Mouse (Mus musculus): ENCODE measurements around the gene Wwox. TPM values are rescaled to one million over a fixed set of nuclear protein-coding genes. Genes with fewer than 3 reads are reported as not detected.

Wwox gene
- polyA plus RNA-seq, 1 experiment from 2014 or later: 11.0 TPM

GRCm38 (mm10) chr8:114876161-114876611, 436.7 kb downstream of the Wwox start:
- H3K4me2 ChIP-seq (ENCODE audit: low read depth): peak overlapping the region; percentile 10; the same call in 1 of the 2 replicates
- ATAC-seq (ENCODE audit: insufficient read depth, low FRiP score, low TSS enrichment): peak; percentile 20; the same call in 1 of the 2 replicates
- DNase-seq (ENCODE audit: low spot score): peak; percentile 60
- no peaks in the 10 kb centered on the region for H3K27me3 ChIP-seq (ENCODE audit: control insufficient read depth, insufficient read depth, low read length)
- H3K9me3 ChIP-seq (ENCODE audit: control insufficient read depth, low read length): no peaks in the 10 kb centered on the region; the same call in 1 of the 2 replicates
- H3K4me1 ChIP-seq (ENCODE audit: control insufficient read depth, insufficient read depth, low read length): peaks cover 16% of the 10 kb centered on the region
- H3K36me3 ChIP-seq (ENCODE audit: control insufficient read depth, insufficient read depth, low read length): no peaks in the 10 kb centered on the region
- H3K27ac ChIP-seq (ENCODE audit: low read depth, low read length): no peak overlapping the region
- H3K4me3 ChIP-seq (ENCODE audit: low read depth, low read length): no peak overlapping the region
- WGBS: 8% methylated on average over 11 of the region's 11 CpGs
- no peak overlapping the region for H3K9ac ChIP-seq (ENCODE audit: low read length)

DNA sequence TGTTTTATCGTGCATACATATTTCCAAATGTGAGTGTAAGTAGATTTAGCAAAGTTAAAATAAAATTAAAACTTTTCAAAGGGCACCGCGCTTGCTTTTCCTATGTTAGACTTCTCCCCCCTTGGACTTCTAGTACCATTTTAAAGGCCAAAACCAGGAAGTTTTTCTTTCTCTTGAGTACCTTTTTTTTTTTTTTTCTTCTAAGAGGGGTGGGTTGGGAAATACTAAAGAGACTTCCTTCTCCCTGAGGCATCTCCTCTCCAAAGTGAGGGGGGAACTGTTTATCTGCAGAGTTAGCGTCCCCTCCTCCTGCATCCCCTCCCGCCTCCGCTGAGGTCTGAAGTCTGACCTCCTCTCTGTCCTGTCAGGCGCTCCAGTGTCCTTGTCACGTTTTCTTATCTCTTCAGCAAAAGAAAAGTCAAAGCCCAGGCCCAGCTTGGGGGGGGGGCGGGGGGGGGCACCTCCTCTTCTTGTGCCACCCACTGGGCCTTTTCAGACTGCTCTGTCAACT, 437.3 kb downstream of the Wwox start:
- Histone ChIP-seq H3K4me2 (ENCODE audit: low read depth) (no peak overlapping the region), H3K9me3 (ENCODE audit: control insufficient read depth, low read length) (no peaks in the 10 kb centered on the region; the same call in 1 of the 2 replicates), H3K27ac (ENCODE audit: low read depth, low read length) (no peak overlapping the region), H3K4me3 (ENCODE audit: low read depth, low read length) (no peak overlapping the region), H3K9ac (ENCODE audit: low read length) (no peak overlapping the region), H3K36me3 (ENCODE audit: control insufficient read depth, insufficient read depth, low read length) (no peaks in the 10 kb centered on the region), H3K4me1 (ENCODE audit: control insufficient read depth, insufficient read depth, low read length) (peaks cover 16% of the 10 kb centered on the region), H3K27me3 (ENCODE audit: control insufficient read depth, insufficient read depth, low read length) (no peaks in the 10 kb centered on the region)
- DNase-seq (ENCODE audit: low spot score): no peak
- 27% methylated on average over 9 of the region's 9 CpGs for WGBS
- ATAC-seq (ENCODE audit: insufficient read depth, low FRiP score, low TSS enrichment): no peak

DNA sequence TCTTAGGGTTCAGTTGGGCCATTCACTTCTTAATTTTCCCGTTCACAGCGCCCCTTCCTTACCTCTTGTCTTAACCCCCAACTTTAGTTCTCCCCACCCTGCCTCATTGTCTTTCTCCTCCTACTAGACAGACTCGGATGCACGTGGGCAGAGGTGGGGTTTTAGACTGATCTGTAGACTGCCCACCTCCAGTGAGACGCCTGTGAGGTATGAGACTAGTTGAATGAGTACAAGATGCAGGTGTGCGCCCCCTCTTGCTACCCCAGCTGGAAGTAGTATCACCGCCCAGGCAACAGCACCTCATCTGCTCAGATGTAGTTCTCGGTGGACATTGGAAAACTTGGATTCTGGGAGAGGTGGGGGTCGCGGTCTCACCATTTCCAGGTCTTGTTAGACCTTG, 437.8 kb downstream of the Wwox start:
- Histone ChIP-seq H3K4me3 (ENCODE audit: low read depth, low read length) (no peak overlapping the region), H3K36me3 (ENCODE audit: control insufficient read depth, insufficient read depth, low read length) (no peaks in the 10 kb centered on the region), H3K9me3 (ENCODE audit: control insufficient read depth, low read length) (no peaks in the 10 kb centered on the region), H3K27me3 (ENCODE audit: control insufficient read depth, insufficient read depth, low read length) (no peaks in the 10 kb centered on the region), H3K27ac (ENCODE audit: low read depth, low read length) (no peak overlapping the region), H3K9ac (ENCODE audit: low read length) (no peak overlapping the region), H3K4me2 (ENCODE audit: low read depth) (no peak overlapping the region), H3K4me1 (ENCODE audit: control insufficient read depth, insufficient read depth, low read length) (peaks cover 16% of the 10 kb centered on the region)
- WGBS: 71% methylated on average over 10 of the region's 10 CpGs
- ATAC-seq (ENCODE audit: insufficient read depth, low FRiP score, low TSS enrichment) (no peak), DNase-seq (ENCODE audit: low spot score) (no peak)

- Histone ChIP-seq H3K27ac (ENCODE audit: low read depth, low read length) (no peak overlapping the region), H3K9me3 (ENCODE audit: control insufficient read depth, low read length) (no peaks in the 10 kb centered on the region), H3K4me2 (ENCODE audit: low read depth) (no peak overlapping the region), H3K4me1 (ENCODE audit: control insufficient read depth, insufficient read depth, low read length) (peaks cover 16% of the 10 kb centered on the region), H3K9ac (ENCODE audit: low read length) (no peak overlapping the region), H3K4me3 (ENCODE audit: low read depth, low read length) (no peak overlapping the region), H3K36me3 (ENCODE audit: control insufficient read depth, insufficient read depth, low read length) (no peaks in the 10 kb centered on the region), H3K27me3 (ENCODE audit: control insufficient read depth, insufficient read depth, low read length) (no peaks in the 10 kb centered on the region)
- no peak for ATAC-seq (ENCODE audit: insufficient read depth, low FRiP score, low TSS enrichment)
- no peak for DNase-seq (ENCODE audit: low spot score)
- WGBS: 72% methylated on average over 14 of the region's 14 CpGs
These were observed 439.2 kb downstream of the Wwox start for GRCm38 (mm10) chr8:114878449-114879276.

DNA sequence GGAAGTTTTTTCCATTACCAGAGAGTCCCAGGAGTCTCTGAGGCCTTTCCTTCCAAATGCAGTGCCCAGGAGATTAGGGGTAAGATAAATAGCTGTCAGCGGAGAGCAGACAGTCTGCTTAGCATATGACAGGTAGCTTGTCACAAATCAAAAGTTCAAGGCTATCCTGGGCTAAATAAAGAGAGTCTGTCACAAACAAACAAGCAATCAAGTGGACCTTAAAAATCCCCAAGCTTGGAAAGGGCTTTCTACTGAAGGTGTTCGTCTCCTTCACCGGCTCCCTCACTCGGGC, 439.8 kb downstream of the Wwox start:
- no peak overlapping the region for H3K27ac ChIP-seq (ENCODE audit: low read depth, low read length)
- ATAC-seq (ENCODE audit: insufficient read depth, low FRiP score, low TSS enrichment): no peak
- WGBS: 83% methylated on average over 4 of the region's 4 CpGs
- H3K27me3 ChIP-seq (ENCODE audit: control insufficient read depth, insufficient read depth, low read length): no peaks in the 10 kb centered on the region
- no peak overlapping the region for H3K4me2 ChIP-seq (ENCODE audit: low read depth)
- no peaks in the 10 kb centered on the region for H3K9me3 ChIP-seq (ENCODE audit: control insufficient read depth, low read length)
- no peak overlapping the region for H3K9ac ChIP-seq (ENCODE audit: low read length)
- peaks cover 16% of the 10 kb centered on the region for H3K4me1 ChIP-seq (ENCODE audit: control insufficient read depth, insufficient read depth, low read length)
- no peaks in the 10 kb centered on the region for H3K36me3 ChIP-seq (ENCODE audit: control insufficient read depth, insufficient read depth, low read length)
- DNase-seq (ENCODE audit: low spot score): no peak
- no peak overlapping the region for H3K4me3 ChIP-seq (ENCODE audit: low read depth, low read length)

DNA sequence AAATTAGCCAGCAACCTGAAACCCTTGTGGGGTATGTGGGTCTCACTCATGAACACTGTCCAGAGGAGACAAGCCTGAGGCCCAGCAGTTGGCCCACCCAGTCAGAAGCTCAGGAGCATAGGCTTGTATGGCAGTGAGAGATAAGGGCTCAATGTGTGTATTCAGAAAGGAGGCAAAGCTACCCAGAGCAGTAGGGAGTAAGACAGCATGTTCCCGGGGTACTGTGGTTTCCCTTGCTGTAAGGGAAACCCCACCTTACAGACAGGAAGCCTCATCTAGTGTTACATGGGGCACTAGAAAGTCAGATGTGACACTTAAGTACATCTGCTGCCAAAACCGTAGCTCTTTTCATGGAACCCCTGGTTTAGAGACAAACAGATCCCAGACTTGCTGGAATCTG, 440.2 kb downstream of the Wwox start:
- Histone ChIP-seq H3K27me3 (ENCODE audit: control insufficient read depth, insufficient read depth, low read length) (no peaks in the 10 kb centered on the region), H3K36me3 (ENCODE audit: control insufficient read depth, insufficient read depth, low read length) (no peaks in the 10 kb centered on the region), H3K4me1 (ENCODE audit: control insufficient read depth, insufficient read depth, low read length) (peaks cover 16% of the 10 kb centered on the region), H3K27ac (ENCODE audit: low read depth, low read length) (no peak overlapping the region), H3K4me3 (ENCODE audit: low read depth, low read length) (no peak overlapping the region), H3K9ac (ENCODE audit: low read length) (no peak overlapping the region), H3K9me3 (ENCODE audit: control insufficient read depth, low read length) (no peaks in the 10 kb centered on the region), H3K4me2 (ENCODE audit: low read depth) (no peak overlapping the region)
- DNase-seq (ENCODE audit: low spot score) (no peak), ATAC-seq (ENCODE audit: insufficient read depth, low FRiP score, low TSS enrichment) (no peak)
- 80% methylated on average over 2 of the region's 2 CpGs for WGBS

GRCm38 (mm10) chr8:114880475-114881135, 441.1 kb downstream of the Wwox start:
- Histone ChIP-seq H3K36me3 (ENCODE audit: control insufficient read depth, insufficient read depth, low read length) (no peaks in the 10 kb centered on the region), H3K27me3 (ENCODE audit: control insufficient read depth, insufficient read depth, low read length) (no peaks in the 10 kb centered on the region)

DNA sequence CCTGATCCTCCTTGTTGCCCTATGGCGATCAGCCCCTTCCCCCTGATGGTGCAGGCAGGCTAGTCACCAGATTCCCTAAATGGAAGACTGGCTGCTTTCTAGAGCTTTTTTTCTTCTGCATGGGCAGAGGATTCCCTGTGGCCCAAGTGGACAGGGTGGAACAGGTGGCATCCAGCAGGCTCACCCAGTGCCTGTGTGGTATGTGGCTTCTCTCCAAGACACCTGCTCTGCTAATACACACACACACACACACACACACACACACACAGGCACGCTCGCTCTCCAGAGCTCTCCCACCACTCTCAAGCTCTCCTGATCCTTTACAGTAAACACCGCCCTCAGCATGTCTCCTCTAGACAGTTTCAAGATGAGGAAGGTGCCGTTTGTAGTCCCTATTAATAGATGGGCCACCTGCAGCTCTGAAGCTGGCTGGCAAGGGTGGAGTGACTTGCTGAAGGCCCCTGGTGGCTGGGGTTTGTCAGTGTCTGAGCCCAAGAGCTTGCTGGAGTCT, 442.5 kb downstream of the Wwox start:
- ATAC-seq (ENCODE audit: insufficient read depth, low FRiP score, low TSS enrichment) (no peak), DNase-seq (ENCODE audit: low spot score) (no peak)
- Histone ChIP-seq H3K4me3 (ENCODE audit: low read depth, low read length) (no peak overlapping the region), H3K9ac (ENCODE audit: low read length) (no peak overlapping the region), H3K27me3 (ENCODE audit: control insufficient read depth, insufficient read depth, low read length) (no peaks in the 10 kb centered on the region), H3K4me2 (ENCODE audit: low read depth) (no peak overlapping the region), H3K27ac (ENCODE audit: low read depth, low read length) (no peak overlapping the region), H3K4me1 (ENCODE audit: control insufficient read depth, insufficient read depth, low read length) (peaks cover 8% of the 10 kb centered on the region), H3K36me3 (ENCODE audit: control insufficient read depth, insufficient read depth, low read length) (no peaks in the 10 kb centered on the region), H3K9me3 (ENCODE audit: control insufficient read depth, low read length) (no peaks in the 10 kb centered on the region)
- 63% methylated on average over 5 of the region's 5 CpGs for WGBS

More at GRCm38 (mm10) chr8:114880475-114881135, 441.1 kb downstream of the Wwox start:
- no peak for ATAC-seq (ENCODE audit: insufficient read depth, low FRiP score, low TSS enrichment)
- Histone ChIP-seq H3K4me3 (ENCODE audit: low read depth, low read length) (no peak overlapping the region), H3K9me3 (ENCODE audit: control insufficient read depth, low read length) (no peaks in the 10 kb centered on the region), H3K9ac (ENCODE audit: low read length) (no peak overlapping the region), H3K4me1 (ENCODE audit: control insufficient read depth, insufficient read depth, low read length) (peaks cover 16% of the 10 kb centered on the region), H3K27ac (ENCODE audit: low read depth, low read length) (no peak overlapping the region), H3K4me2 (ENCODE audit: low read depth) (no peak overlapping the region)
- 90% methylated on average over 8 of the region's 8 CpGs for WGBS
- no peak for DNase-seq (ENCODE audit: low spot score)
